Mouse (Mus musculus): ENCODE measurements around the gene Gm20518. TPM values are rescaled to one million over a fixed set of nuclear protein-coding genes. Genes with fewer than 3 reads are reported as not detected.

Gene Gm20518
- total RNA-seq, 1 experiment: 0.22 TPM

DNA sequence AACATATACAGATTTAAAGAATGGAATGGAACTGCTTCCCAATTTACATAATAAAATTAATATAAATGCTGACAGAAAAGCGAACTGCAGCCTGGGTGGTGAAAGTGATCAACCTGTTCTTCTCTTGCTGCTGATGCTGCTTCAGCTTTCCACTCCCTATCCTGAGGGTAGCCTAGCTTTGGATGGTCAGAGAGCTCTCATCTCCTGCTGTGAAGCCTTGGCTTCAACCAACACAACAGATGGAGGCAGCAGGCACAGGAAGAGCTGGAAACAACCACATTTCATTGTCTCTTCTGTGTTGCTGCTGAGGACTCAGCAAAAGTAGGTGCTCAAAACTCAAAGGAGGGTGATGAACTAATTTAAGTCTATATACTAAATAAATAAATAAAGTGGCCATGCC is 39.6 kb downstream of the Gm20518 start:
- Histone ChIP-seq H3K9ac (ENCODE audit: insufficient read depth, low read depth, low read length, poor library complexity, severe bottlenecking) (no peak overlapping the region), H3K9me3 (ENCODE audit: control insufficient read depth, insufficient read depth, low read depth, low read length) (no peaks in the 10 kb centered on the region), H3K36me3 (ENCODE audit: control insufficient read depth, insufficient read depth, low read length, poor library complexity, severe bottlenecking) (peaks cover 31% of the 10 kb centered on the region), H3K27ac (ENCODE audit: insufficient read depth, low read depth, low read length, poor library complexity, severe bottlenecking) (no peak overlapping the region), H3K4me1 (ENCODE audit: control insufficient read depth in 2 of 2, insufficient read depth in 2 of 2, low read length in 2 of 2, poor library complexity in 1 of 2) (no peaks in the 10 kb centered on the region), H3K4me3 (ENCODE audit: insufficient read depth in 1 of 2, low read depth in 1 of 2, low read length in 2 of 2, poor library complexity in 1 of 2, severe bottlenecking in 1 of 2) (no peak overlapping the region)
- DNase-seq (ENCODE audit: low read depth, low spot score): no peak
- no peak for TF ChIP-seq ZNF384 (IDR thresholded peaks at IDR 0.05; ENCODE audit: low read depth, low read length)
- no peak for TF ChIP-seq MAFK (IDR thresholded peaks at IDR 0.05; ENCODE audit: insufficient read depth, low read depth, low read length)
- no peak for TF ChIP-seq HCFC1 (IDR thresholded peaks at IDR 0.05; ENCODE audit: borderline replicate concordance, insufficient read depth, low read length)
- TF ChIP-seq ZC3H11A (IDR thresholded peaks at IDR 0.05; ENCODE audit: borderline replicate concordance, low read depth, low read length): no peak
- TF ChIP-seq CHD2 (IDR thresholded peaks at IDR 0.05; ENCODE audit: low read depth, low read length): no peak
- in situ Hi-C loops (cut with MboI; ENCODE audit: low sequenced_read_pairs in 2 of 2, unreplicated experiment in 2 of 2): no loop called here

GRCm38 (mm10) chr16:17851331-17851730 is 40.1 kb downstream of the Gm20518 start:
- Histone ChIP-seq H3K27ac (ENCODE audit: insufficient read depth, low read depth, low read length, poor library complexity, severe bottlenecking) (no peak overlapping the region), H3K4me3 (ENCODE audit: insufficient read depth in 1 of 2, low read depth in 1 of 2, low read length in 2 of 2, poor library complexity in 1 of 2, severe bottlenecking in 1 of 2) (no peak overlapping the region), H3K9ac (ENCODE audit: insufficient read depth, low read depth, low read length, poor library complexity, severe bottlenecking) (no peak overlapping the region), H3K9me3 (ENCODE audit: control insufficient read depth, insufficient read depth, low read depth, low read length) (no peaks in the 10 kb centered on the region), H3K4me1 (ENCODE audit: control insufficient read depth in 2 of 2, insufficient read depth in 2 of 2, low read length in 2 of 2, poor library complexity in 1 of 2) (no peaks in the 10 kb centered on the region), H3K36me3 (ENCODE audit: control insufficient read depth, insufficient read depth, low read length, poor library complexity, severe bottlenecking) (peaks cover 28% of the 10 kb centered on the region)
- no peak for DNase-seq (ENCODE audit: low read depth, low spot score)
- TF ChIP-seq CHD2 (IDR thresholded peaks at IDR 0.05; ENCODE audit: low read depth, low read length): no peak
- in situ Hi-C loops (cut with MboI; ENCODE audit: low sequenced_read_pairs in 2 of 2, unreplicated experiment in 2 of 2): no loop called here

- no peaks in the 10 kb centered on the region for H3K4me1 ChIP-seq (ENCODE audit: control insufficient read depth in 2 of 2, insufficient read depth in 2 of 2, low read length in 2 of 2, poor library complexity in 1 of 2)
- TF ChIP-seq CHD2 (IDR thresholded peaks at IDR 0.05; ENCODE audit: low read depth, low read length) (no peak), ZC3H11A (IDR thresholded peaks at IDR 0.05; ENCODE audit: borderline replicate concordance, low read depth, low read length) (no peak), MAFK (IDR thresholded peaks at IDR 0.05; ENCODE audit: insufficient read depth, low read depth, low read length) (no peak), ZNF384 (IDR thresholded peaks at IDR 0.05; ENCODE audit: low read depth, low read length) (no peak), HCFC1 (IDR thresholded peaks at IDR 0.05; ENCODE audit: borderline replicate concordance, insufficient read depth, low read length) (no peak)
- no peak overlapping the region for H3K9ac ChIP-seq (ENCODE audit: insufficient read depth, low read depth, low read length, poor library complexity, severe bottlenecking)
- no peak overlapping the region for H3K27ac ChIP-seq (ENCODE audit: insufficient read depth, low read depth, low read length, poor library complexity, severe bottlenecking)
- in situ Hi-C loops (cut with MboI; ENCODE audit: low sequenced_read_pairs in 2 of 2, unreplicated experiment in 2 of 2): no loop called here
- no peak for DNase-seq (ENCODE audit: low read depth, low spot score)
- no peak overlapping the region for H3K4me3 ChIP-seq (ENCODE audit: insufficient read depth in 1 of 2, low read depth in 1 of 2, low read length in 2 of 2, poor library complexity in 1 of 2, severe bottlenecking in 1 of 2)
- H3K9me3 ChIP-seq (ENCODE audit: control insufficient read depth, insufficient read depth, low read depth, low read length): no peaks in the 10 kb centered on the region
- peaks cover 32% of the 10 kb centered on the region for H3K36me3 ChIP-seq (ENCODE audit: control insufficient read depth, insufficient read depth, low read length, poor library complexity, severe bottlenecking)
Observed at GRCm38 (mm10) chr16:17849486-17849885, 42.0 kb downstream of the Gm20518 start.

DNA sequence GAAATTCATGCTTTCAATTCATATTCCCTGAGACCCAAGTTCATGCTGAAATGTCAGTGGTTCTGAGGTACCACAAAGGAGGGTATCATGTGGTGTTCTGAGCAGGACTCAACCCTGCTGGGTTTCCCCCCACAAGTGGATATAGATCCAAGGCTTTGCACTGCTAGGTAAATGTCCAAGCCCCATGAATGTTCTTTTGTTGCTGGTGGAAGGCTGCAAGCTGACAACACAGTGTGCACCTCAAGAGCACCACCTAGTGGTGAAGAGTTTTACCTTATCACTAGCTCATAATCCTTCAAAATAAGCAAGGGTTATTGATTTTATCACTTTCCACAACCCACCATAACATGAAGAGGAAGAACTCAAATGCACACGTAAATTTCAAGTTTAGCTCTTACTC is 42.5 kb downstream of the Gm20518 start:
- Histone ChIP-seq H3K36me3 (ENCODE audit: control insufficient read depth, insufficient read depth, low read length, poor library complexity, severe bottlenecking) (peaks cover 37% of the 10 kb centered on the region), H3K4me3 (ENCODE audit: insufficient read depth in 1 of 2, low read depth in 1 of 2, low read length in 2 of 2, poor library complexity in 1 of 2, severe bottlenecking in 1 of 2) (no peak overlapping the region), H3K9me3 (ENCODE audit: control insufficient read depth, insufficient read depth, low read depth, low read length) (no peaks in the 10 kb centered on the region), H3K4me1 (ENCODE audit: control insufficient read depth in 2 of 2, insufficient read depth in 2 of 2, low read length in 2 of 2, poor library complexity in 1 of 2) (no peaks in the 10 kb centered on the region), H3K27ac (ENCODE audit: insufficient read depth, low read depth, low read length, poor library complexity, severe bottlenecking) (no peak overlapping the region), H3K9ac (ENCODE audit: insufficient read depth, low read depth, low read length, poor library complexity, severe bottlenecking) (no peak overlapping the region)
- DNase-seq (ENCODE audit: low read depth, low spot score): no peak
- in situ Hi-C loops (cut with MboI; ENCODE audit: low sequenced_read_pairs in 2 of 2, unreplicated experiment in 2 of 2): no loop called here
- TF ChIP-seq MAFK (IDR thresholded peaks at IDR 0.05; ENCODE audit: insufficient read depth, low read depth, low read length) (no peak), ZNF384 (IDR thresholded peaks at IDR 0.05; ENCODE audit: low read depth, low read length) (no peak), ZC3H11A (IDR thresholded peaks at IDR 0.05; ENCODE audit: borderline replicate concordance, low read depth, low read length) (no peak), HCFC1 (IDR thresholded peaks at IDR 0.05; ENCODE audit: borderline replicate concordance, insufficient read depth, low read length) (no peak), CHD2 (IDR thresholded peaks at IDR 0.05; ENCODE audit: low read depth, low read length) (no peak)

DNA sequence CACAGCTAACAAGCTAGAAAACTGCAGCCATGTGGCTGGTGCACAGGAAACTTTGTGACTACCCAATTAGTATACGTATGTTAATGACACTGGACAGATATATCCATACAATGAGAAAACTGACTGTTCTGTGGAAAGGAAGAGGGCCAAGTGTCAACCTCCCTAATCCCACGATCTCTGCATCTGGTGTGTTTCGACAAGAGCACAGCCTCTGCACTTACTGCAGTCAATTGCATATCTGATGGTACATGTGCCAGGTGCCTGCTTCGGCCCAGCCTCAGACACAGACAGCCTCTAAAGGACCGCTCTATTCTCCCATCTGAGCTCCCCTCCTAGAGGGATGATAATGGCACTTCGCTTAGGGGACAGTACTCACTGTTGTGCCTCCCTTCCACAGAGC is 43.0 kb downstream of the Gm20518 start:
- in situ Hi-C loops (cut with MboI; ENCODE audit: low sequenced_read_pairs in 2 of 2, unreplicated experiment in 2 of 2): no loop called here

More for the DNA sequence above, 43.0 kb downstream of the Gm20518 start:
- DNase-seq (ENCODE audit: low read depth, low spot score): no peak
- Histone ChIP-seq H3K4me3 (ENCODE audit: insufficient read depth in 1 of 2, low read depth in 1 of 2, low read length in 2 of 2, poor library complexity in 1 of 2, severe bottlenecking in 1 of 2) (no peak overlapping the region), H3K9me3 (ENCODE audit: control insufficient read depth, insufficient read depth, low read depth, low read length) (no peaks in the 10 kb centered on the region), H3K4me1 (ENCODE audit: control insufficient read depth in 2 of 2, insufficient read depth in 2 of 2, low read length in 2 of 2, poor library complexity in 1 of 2) (no peaks in the 10 kb centered on the region), H3K9ac (ENCODE audit: insufficient read depth, low read depth, low read length, poor library complexity, severe bottlenecking) (no peak overlapping the region), H3K27ac (ENCODE audit: insufficient read depth, low read depth, low read length, poor library complexity, severe bottlenecking) (no peak overlapping the region), H3K36me3 (ENCODE audit: control insufficient read depth, insufficient read depth, low read length, poor library complexity, severe bottlenecking) (peaks cover 41% of the 10 kb centered on the region)
- TF ChIP-seq ZC3H11A (IDR thresholded peaks at IDR 0.05; ENCODE audit: borderline replicate concordance, low read depth, low read length): no peak
- TF ChIP-seq ZNF384 (IDR thresholded peaks at IDR 0.05; ENCODE audit: low read depth, low read length): no peak
- TF ChIP-seq MAFK (IDR thresholded peaks at IDR 0.05; ENCODE audit: insufficient read depth, low read depth, low read length): no peak
- no peak for TF ChIP-seq HCFC1 (IDR thresholded peaks at IDR 0.05; ENCODE audit: borderline replicate concordance, insufficient read depth, low read length)
- TF ChIP-seq CHD2 (IDR thresholded peaks at IDR 0.05; ENCODE audit: low read depth, low read length): no peak

Data from ES-E14 (cell line).